Mouse (Mus musculus) testis, adult 2 months (tissue): ENCODE data around the gene Phf7. TPM values are rescaled to one million over a fixed set of nuclear protein-coding genes. Genes with fewer than 3 reads are reported as not detected.
A peak's percentile ranks its signal among the peaks of the same experiment; 100 is the strongest.

Source experiments
- H3K27ac ChIP-seq: fragments of 200-500 bp; 2 replicates; pipeline ENCODE4 v1.5.1; 2012; ENCODE audit warnings: low read depth, low read length; ENCODE audit not compliant: control insufficient read depth, insufficient read depth
- H3K27me3 ChIP-seq: fragments of 200-500 bp; 2 replicates; pipeline ENCODE4 v1.6.1; 2012; ENCODE audit warnings: mild to moderate bottlenecking, low read length, moderate library complexity; ENCODE audit not compliant: control insufficient read depth, insufficient read depth
- H3K36me3 ChIP-seq: fragments of 200-500 bp; 2 replicates; pipeline ENCODE4 v1.6.1; 2012; ENCODE audit warnings: mild to moderate bottlenecking, low read length; ENCODE audit not compliant: control insufficient read depth, insufficient read depth
- H3K4me1 ChIP-seq: fragments of 200-500 bp; 2 replicates; pipeline ENCODE4 v1.6.1; 2012; ENCODE audit warnings: low read length; ENCODE audit not compliant: control insufficient read depth, insufficient read depth
- H3K4me3 ChIP-seq: fragments of 200-500 bp; 2 replicates; pipeline ENCODE4 v1.5.1; 2012; ENCODE audit warnings: low read depth, mild to moderate bottlenecking, low read length, moderate library complexity, mixed read lengths; ENCODE audit not compliant: control insufficient read depth
- CTCF ChIP-seq: fragments of 200-500 bp; IDR thresholded peaks from 2 replicates; pipeline ENCODE4 v1.5.1; 2012; ENCODE audit warnings: low read depth, mild to moderate bottlenecking, inconsistent platforms, low read length, moderate library complexity; ENCODE audit not compliant: control insufficient read depth, insufficient read depth, insufficient replicate concordance
- POLR2A ChIP-seq: fragments of 200-500 bp; IDR thresholded peaks from 2 replicates; pipeline ENCODE4 v1.6.1; 2012; ENCODE audit warnings: low read depth, mild to moderate bottlenecking, inconsistent platforms, low read length, moderate library complexity; ENCODE audit not compliant: control insufficient read depth
- polyA plus RNA-seq: library from polyadenylated mRNA; depleted of rRNA; stranded (reverse); fragments of >200 nt; gene quantifications from 2 replicates; pipeline ENCODE4 v1.2.3, GENCODE M21; 2012

The Phf7 gene
- polyA plus RNA-seq, 1 experiment = 1,194 TPM

DNA sequence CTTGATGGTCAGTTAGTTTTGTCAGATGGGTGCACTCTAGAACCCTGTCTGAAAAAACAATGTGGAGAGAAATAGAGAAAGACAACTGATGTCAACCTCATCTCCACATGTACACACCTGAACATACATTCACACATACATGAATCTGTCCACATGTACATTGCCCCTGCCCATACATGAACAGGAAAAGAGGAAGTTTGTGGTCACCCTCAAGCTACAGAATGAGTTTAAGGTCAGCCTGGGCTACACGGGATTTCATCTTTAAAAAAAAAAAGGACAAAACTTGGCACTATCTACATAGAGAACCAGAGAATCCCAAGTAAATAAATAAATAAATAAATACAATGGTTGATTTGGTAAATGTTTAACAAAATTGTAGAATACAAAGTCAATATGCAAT lies 6.3 kb downstream of the Phf7 start:
- H3K27me3 ChIP-seq = no peaks in the 10 kb centered on the region
- H3K4me1 ChIP-seq = no peaks in the 10 kb centered on the region
- peaks cover 1% of the 10 kb centered on the region for H3K36me3 ChIP-seq
- no peak overlapping the region for H3K27ac ChIP-seq
- no peak for TF ChIP-seq CTCF
- TF ChIP-seq POLR2A = no peak
- H3K4me3 ChIP-seq = no peak overlapping the region

DNA sequence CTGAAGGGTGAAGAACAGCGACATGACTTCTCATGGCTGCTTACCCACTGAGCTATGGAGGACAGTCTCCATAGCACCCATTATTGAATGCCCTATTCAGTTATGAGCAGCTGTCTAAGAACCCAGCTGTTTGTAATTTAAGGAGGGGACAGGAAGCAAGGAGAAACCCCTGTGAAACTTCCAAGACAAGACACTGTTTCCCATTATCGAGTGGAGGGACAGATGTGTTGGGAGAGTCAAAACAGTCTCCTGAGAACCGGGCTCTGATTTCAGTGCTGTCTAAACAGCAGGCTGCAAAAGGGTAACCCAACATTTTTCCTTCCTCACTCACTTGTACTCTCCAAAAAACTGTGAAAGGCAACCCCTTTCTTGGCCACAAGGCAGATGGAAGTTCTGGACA lies 10.6 kb downstream of the Phf7 start:
- Histone ChIP-seq H3K4me3 (no peak overlapping the region), H3K27me3 (no peaks in the 10 kb centered on the region), H3K27ac (no peak overlapping the region), H3K4me1 (no peaks in the 10 kb centered on the region), H3K36me3 (peaks cover 3% of the 10 kb centered on the region)
- no peak for TF ChIP-seq CTCF
- no peak for TF ChIP-seq POLR2A

DNA sequence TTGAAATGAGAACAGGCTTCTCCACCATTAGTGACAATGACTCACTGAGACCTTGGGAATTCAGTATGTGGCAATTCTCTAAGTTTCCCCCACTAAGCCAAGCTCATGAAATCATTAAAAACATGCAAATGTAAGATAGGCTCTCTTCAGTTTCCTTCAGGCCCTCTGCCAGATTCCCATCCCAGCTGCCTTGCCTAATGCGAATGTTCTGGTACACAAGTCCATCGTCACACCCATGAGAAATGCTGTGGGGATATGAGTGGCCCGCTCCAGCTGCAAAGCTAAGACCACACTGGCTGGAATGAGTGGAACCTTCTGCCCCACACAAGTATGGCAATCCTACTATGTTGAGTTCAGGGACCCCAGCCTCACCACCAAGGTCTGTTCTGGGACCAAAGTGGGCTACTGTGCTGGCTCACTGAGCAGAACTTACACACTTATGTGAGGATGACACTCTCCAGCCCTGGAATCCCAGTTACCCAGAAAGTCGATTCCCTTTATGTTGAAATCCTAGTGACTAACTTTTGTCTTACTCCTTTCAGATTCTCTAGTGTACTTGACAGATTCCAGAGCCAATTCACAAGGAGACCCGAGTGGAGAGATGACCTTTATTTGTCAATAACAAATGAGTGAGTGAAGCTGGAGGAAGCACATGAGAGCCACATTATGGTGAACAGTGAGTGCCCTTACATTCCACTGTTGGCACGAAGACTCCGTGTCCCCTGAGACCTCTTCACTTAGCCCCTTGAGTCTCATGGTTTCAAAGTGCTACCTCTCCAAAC lies 13.8 kb downstream of the Phf7 start:
- TF ChIP-seq POLR2A = no peak
- no peak for TF ChIP-seq CTCF
- Histone ChIP-seq H3K27ac (no peak overlapping the region), H3K27me3 (no peaks in the 10 kb centered on the region), H3K4me1 (no peaks in the 10 kb centered on the region), H3K36me3 (peaks cover 3% of the 10 kb centered on the region), H3K4me3 (peak overlapping the region; percentile 35)

DNA sequence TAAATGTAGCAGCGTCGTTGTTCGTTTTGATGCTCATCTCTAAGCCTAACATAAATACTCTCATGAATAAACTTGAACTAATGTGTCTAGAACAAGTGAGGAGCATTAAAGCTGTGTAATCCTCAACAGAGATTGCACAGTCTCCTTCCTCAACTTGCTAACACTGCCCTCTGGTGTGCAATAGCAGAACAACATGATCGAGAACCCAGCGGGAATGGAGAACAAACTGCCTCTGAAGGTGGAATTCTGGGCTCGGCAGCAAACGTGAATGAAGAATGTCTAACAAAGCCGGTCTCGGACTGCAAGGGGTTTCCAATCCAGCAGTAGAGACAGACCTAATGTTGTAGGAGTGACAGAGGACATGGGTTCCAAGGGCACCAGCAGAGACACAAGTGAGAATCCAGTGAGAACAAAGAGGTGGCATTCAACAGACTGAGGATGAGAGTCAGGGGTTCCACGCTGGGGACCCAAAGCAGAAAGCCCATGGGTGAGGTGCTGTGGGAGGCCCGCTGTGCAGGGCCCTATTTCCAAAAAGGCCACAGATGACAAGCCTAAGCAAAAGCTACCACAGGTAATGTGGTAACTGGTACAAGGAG lies 17.0 kb downstream of the Phf7 start:
- no peaks in the 10 kb centered on the region for H3K4me1 ChIP-seq
- H3K36me3 ChIP-seq = peaks cover 3% of the 10 kb centered on the region
- no peak overlapping the region for H3K4me3 ChIP-seq
- TF ChIP-seq POLR2A = no peak
- peak; percentile 37; the same call in 1 of the 2 replicates for TF ChIP-seq CTCF
- no peak overlapping the region for H3K27ac ChIP-seq
- H3K27me3 ChIP-seq = no peaks in the 10 kb centered on the region

DNA sequence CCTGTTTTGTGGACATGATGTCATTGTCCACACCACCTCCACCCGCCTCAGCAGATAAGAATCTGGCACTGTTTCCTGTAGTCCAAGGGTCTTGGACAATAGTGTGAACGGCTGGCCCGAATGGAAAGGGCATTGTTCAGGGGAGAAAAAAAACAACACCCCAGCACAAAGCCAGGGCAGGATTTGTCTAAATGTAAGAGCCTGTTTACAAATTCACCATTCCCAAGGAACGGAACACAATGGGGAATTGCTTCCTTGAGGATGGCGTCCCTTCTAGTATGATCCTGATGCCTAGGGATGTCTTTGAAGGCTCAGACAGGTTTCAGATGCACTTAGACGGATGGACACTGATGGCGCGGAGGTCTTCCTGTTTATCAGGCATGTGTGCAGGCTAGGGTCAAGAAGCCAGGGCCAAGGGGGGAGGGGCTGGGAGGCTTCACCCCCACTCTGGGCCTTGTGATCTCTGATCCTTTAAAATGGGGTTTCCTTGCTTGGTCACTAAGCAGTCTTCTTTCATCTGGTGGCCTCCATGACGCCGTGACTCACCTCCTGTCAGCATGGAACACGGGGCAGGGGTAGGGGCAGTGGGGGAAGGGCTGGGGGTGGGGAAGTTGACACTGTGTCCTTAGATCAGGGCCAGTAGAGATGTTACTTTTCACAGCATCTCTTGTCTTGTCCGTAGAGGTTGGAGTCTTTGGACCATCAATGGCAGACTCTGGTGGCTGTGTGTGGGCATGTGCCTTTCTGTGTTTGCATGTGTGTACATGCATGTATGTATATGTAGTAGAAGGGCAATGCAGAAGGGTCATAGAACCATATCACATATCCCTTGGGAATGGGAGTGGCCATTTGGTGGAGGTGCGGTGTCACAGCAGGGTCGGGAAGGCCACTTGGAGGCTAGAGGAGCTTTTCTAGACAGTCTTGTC lies 17.8 kb downstream of the Phf7 start:
- Histone ChIP-seq H3K27me3 (no peaks in the 10 kb centered on the region), H3K4me1 (no peaks in the 10 kb centered on the region), H3K27ac (no peak overlapping the region), H3K4me3 (no peak overlapping the region), H3K36me3 (peaks cover 3% of the 10 kb centered on the region)
- TF ChIP-seq CTCF (no peak), POLR2A (no peak)

DNA sequence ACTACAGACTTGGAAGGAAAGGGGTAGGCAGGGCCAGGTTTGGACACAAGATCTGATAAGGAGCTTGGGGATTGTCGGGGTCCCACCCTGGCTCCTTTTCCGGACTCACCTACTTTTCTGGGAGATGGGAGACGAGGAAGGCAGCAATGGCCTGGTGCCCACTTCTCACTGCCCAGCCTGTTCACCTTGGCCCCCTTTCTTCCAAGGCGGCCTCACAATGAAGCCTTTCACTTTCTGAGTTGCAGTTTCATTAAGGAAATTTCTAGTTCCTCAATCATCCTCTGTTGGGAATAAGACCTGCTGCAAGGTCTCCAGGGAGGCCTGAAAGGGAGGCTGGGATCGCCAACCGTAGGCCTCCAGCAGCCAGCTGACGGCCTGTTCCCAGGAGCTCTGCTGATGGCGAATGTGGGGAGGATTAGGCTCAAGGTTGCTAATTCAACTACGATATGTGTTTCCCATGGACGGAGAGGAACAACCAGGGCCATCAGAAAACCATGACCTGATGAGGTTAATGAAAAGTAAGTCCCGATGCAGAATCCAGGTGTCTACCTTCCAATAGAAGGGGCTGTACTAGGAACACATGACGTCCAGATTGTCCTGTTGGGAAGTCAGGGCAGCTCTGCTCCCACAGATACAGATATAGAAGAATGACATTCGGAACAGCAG lies 18.6 kb downstream of the Phf7 start:
- Histone ChIP-seq H3K4me3 (no peak overlapping the region), H3K27me3 (no peaks in the 10 kb centered on the region), H3K4me1 (peaks cover 2% of the 10 kb centered on the region), H3K27ac (no peak overlapping the region), H3K36me3 (peaks cover 2% of the 10 kb centered on the region; the same call in 1 of the 2 replicates)
- TF ChIP-seq CTCF = no peak
- TF ChIP-seq POLR2A = no peak
